Mouse (Mus musculus) stomach, embryonic 16.5 days (tissue): ENCODE results near the gene Cks2. TPM values are rescaled to one million over a fixed set of nuclear protein-coding genes. Genes with fewer than 3 reads are reported as not detected.
"Not testable (repeated sequence)": the region's sequence is repeated elsewhere in the genome, so short reads cannot be mapped to it uniquely, and the experiment has no call there.

ENCODE experiments used
- ATAC-seq: fragments of 200-750 bp; cut with Nextera tagmentation; 2 replicates; pipeline ENCODE4 v1.8.0; 2017; ENCODE audit warnings: moderate number of reproducible peaks, moderate TSS enrichment; ENCODE audit not compliant: insufficient read depth, low FRiP score
- H3K27ac ChIP-seq: fragments of 300-500 bp; sonication (generic); 2 replicates; pipeline ENCODE4 v1.5.1; 2014; ENCODE audit warnings: low read length
- H3K27me3 ChIP-seq: fragments of 300-500 bp; sonication (generic); 2 replicates; pipeline ENCODE4 v1.6.1; 2014; ENCODE audit warnings: low read length, control low read depth, mixed read lengths; ENCODE audit not compliant: control insufficient read depth, insufficient read depth
- H3K36me3 ChIP-seq: fragments of 300-500 bp; sonication (generic); 2 replicates; pipeline ENCODE4 v1.6.1; 2014; ENCODE audit warnings: low read length; ENCODE audit not compliant: control insufficient read depth, insufficient read depth
- H3K4me1 ChIP-seq: fragments of 300-500 bp; sonication (generic); 2 replicates; pipeline ENCODE4 v1.6.1; 2014; ENCODE audit warnings: low read length, control low read depth, mixed read lengths; ENCODE audit not compliant: control insufficient read depth, insufficient read depth
- H3K4me2 ChIP-seq: fragments of 300-500 bp; sonication (generic); 2 replicates; pipeline ENCODE4 v1.6.1; 2014; ENCODE audit warnings: low read depth, low read length, mixed read lengths
- H3K4me3 ChIP-seq: fragments of 300-500 bp; sonication (generic); replicated peaks from 2 replicates; pipeline ENCODE4 v1.5.1; 2014; ENCODE audit warnings: mild to moderate bottlenecking, low read length
- H3K9ac ChIP-seq: fragments of 300-500 bp; sonication (generic); 2 replicates; pipeline ENCODE4 v1.6.1; 2014; ENCODE audit warnings: low read length
- H3K9me3 ChIP-seq: fragments of 300-500 bp; sonication (generic); replicated peaks from 2 replicates; pipeline ENCODE4 v1.6.1; 2016; ENCODE audit warnings: low read length, control low read depth; ENCODE audit not compliant: control insufficient read depth
- WGBS: fragments of 180-500 bp; shearing (Covaris S2); extraction: QIAGEN DNeasy Blood & Tissue Kit; methylation state at CpG from one replicate; pipeline ENCODE4 v1.1.7; 2014; 5-methylcytosine and 5-hydroxymethylcytosine counted together
- polyA plus RNA-seq: library from polyadenylated mRNA; unstranded; fragments of >200 nt; fragmentation: Nextera tagmentation; extraction: Ambion mirVana; gene quantifications from 2 replicates; pipeline ENCODE4 v1.2.1, GENCODE M21; 2015

Cks2 gene
- polyA plus RNA-seq, 1 experiment from 2014 or later: 274 TPM

DNA sequence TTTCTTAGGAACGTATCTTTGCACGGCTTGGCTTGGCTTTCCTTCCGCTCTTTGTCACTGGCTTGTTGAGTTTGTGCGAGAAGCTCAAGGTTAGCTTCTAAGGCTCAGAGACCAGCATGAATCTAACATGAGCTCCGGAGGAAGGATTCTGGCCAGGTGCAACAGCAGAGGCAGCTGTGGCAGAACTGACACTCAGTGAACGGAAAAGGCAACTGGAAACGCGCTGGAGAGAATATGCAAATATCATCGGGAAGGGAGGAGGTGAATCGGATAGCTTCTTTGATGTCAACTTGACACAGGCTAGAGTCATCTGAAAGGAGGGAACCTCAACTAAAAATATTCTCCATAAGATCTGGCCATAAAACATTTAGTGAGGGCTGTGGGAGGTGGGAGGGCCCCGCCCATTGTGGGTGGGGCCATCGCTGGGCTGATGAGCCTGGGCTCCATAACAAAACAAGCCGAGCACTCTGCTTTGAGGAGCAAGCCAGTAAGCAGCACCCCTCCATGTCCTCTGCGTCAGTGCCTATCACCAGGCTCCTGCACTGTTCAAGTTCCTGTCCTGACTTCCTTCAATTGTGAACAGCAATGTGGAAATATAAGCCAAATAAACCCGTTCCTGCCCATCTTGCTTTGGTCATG, 13.6 kb upstream of the Cks2 start:
- no peak overlapping the region for H3K4me2 ChIP-seq
- H3K36me3 ChIP-seq: no peaks in the 10 kb centered on the region
- no peaks in the 10 kb centered on the region for H3K9me3 ChIP-seq
- ATAC-seq: no peak
- no peaks in the 10 kb centered on the region for H3K27me3 ChIP-seq
- no peak overlapping the region for H3K4me3 ChIP-seq
- H3K9ac ChIP-seq: no peak overlapping the region
- H3K4me1 ChIP-seq: no peaks in the 10 kb centered on the region
- 76% methylated on average over 15 of the region's 15 CpGs for whole genome bisulfite sequencing
- H3K27ac ChIP-seq: no peak overlapping the region

DNA sequence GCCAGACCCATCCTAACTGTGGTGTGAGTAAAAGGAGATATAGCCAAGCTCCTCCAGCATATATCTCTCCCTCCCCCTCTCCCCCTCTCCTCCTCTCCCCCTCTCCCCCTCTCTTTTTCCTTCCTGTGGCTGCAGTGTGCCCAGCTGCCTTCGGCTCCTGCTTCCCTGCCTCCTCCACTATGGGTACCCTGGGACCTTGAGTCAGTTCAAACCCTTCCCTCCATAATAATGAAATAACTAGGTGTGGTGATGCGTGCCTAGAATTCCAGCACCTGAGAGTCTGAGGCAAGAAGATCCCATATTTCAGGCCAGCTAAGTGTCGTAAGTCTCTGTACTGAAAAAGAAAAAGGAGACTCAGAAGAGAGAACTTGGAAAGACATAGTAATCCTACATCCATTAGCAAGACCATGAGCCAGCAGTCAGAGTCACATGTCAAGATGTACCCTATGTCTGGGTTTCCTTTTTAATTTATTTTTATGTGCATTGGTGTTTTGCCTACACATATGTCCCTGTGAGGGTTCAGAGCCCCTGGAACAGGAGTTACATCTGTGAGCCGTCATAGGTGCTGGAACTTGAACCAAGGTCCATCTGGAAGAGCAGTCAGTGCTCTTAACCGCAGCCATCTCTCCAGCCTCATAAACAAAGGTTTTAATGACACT, 12.3 kb upstream of the Cks2 start:
- H3K27me3 ChIP-seq: no peaks in the 10 kb centered on the region
- H3K4me1 ChIP-seq: no peaks in the 10 kb centered on the region
- H3K27ac ChIP-seq: no peak overlapping the region
- H3K9ac ChIP-seq: no peak overlapping the region
- WGBS: 78% methylated on average over 5 of the region's 5 CpGs
- no peak overlapping the region for H3K4me2 ChIP-seq
- H3K9me3 ChIP-seq: no peaks in the 10 kb centered on the region
- H3K36me3 ChIP-seq: no peaks in the 10 kb centered on the region
- no peak overlapping the region for H3K4me3 ChIP-seq
- ATAC-seq: no peak

DNA sequence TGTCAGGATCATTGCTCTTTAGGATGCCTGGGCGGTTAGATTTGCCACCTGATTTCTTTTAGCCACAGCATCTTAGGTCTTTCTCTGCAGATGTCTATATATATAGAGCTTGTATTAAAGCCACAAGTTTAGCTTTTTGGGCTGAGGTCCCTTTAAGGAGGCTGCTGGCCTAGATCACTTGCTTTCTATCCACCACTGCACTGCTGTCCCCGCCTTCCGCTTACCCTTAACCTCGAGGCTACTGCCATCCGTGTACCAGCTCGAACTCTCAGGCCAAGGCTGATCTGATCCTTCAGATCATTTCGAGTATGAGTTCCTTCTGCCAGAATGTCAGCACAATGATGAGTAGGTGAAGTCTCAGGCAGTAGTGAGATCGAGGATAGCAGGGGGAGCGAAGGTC, 9.6 kb upstream of the Cks2 start:
- H3K27me3 ChIP-seq, H3K4me2 ChIP-seq, H3K4me3 ChIP-seq, H3K36me3 ChIP-seq, H3K9ac ChIP-seq, H3K9me3 ChIP-seq, H3K27ac ChIP-seq, H3K4me1 ChIP-seq, ATAC-seq: not testable (repeated sequence)
- 48% methylated on average over 5 of the region's 9 CpGs for WGBS

DNA sequence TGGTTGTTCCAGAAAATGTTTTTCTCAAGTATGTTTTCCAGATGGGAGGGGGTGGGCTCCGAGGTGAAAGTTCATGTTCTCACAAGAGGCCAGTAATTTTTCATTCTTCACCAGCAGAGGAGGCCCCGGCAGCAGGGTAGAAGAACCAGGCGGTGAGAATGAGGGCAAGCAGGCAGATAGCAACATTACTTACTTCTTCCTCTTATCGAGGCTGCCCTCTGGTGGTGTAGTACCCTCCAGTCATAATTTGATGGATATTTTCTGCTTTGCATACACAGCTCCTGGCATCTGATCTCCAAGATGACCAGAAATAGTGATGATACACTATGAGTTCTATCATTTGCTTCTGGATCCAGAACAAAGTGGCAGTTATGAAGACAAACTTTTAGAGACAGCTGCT, 6.1 kb upstream of the Cks2 start:
- Histone ChIP-seq H3K4me3 (no peak overlapping the region), H3K27me3 (no peaks in the 10 kb centered on the region), H3K9me3 (no peaks in the 10 kb centered on the region), H3K4me1 (no peaks in the 10 kb centered on the region), H3K4me2 (no peak overlapping the region), H3K9ac (no peak overlapping the region), H3K27ac (no peak overlapping the region), H3K36me3 (no peaks in the 10 kb centered on the region)
- no peak for ATAC-seq
- 79% methylated on average over 4 of the region's 4 CpGs for WGBS

DNA sequence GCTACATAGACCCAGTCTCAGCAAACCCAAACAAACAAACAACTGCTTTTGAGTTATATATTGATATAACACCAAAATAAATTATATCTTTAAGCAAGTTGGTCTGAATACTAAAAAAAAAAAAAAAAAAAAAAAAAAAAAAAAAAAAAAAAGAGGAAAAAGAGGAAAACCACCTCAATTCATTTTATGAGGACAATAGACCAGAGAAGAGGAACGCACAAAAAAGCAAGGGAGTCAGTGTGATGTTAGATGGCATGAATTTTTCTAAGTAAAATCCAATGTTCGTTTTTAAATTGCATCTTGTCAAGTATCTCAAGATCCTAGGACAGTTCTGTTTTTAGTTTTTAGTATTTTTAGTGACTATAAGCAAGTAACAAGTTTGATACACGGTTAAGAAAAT, 3.6 kb upstream of the Cks2 start:
- H3K27ac ChIP-seq: no peak overlapping the region
- H3K9ac ChIP-seq: no peak overlapping the region
- no peak overlapping the region for H3K4me3 ChIP-seq
- H3K27me3 ChIP-seq: no peaks in the 10 kb centered on the region
- no peak overlapping the region for H3K4me2 ChIP-seq
- no peaks in the 10 kb centered on the region for H3K36me3 ChIP-seq
- no peak for ATAC-seq
- no peaks in the 10 kb centered on the region for H3K4me1 ChIP-seq
- 86% methylated on average over 3 of the region's 3 CpGs for WGBS
- no peaks in the 10 kb centered on the region for H3K9me3 ChIP-seq

DNA sequence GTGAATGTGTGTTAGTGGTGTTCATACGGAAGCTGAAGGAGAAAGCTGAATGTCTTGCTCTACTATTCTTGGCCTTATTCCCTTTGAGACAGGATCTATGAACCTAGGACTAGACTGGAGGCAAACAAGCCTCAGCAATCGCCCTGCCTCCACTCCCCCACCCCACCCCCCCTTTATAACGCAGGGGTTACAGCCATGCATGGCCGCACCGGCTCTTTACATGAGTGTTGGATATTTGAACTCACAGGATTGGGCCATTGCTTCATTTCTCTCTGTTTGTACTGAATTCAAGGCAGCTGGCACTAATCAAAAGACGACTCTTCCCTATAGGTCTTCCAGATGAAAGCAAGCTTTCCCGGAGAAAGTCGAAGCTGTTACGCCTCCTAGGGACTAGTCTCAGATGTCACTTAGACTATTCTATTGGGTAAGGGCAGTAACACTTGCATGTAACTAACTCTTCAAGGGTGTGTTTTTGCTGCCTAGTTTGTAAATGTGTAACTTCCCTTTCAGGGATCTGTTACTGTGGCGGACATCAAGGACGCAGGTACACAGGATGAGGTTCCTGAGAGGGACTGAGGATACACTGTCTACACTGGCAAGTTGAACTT, 2.8 kb upstream of the Cks2 start:
- 29% methylated on average over 11 of the region's 11 CpGs for WGBS
- Histone ChIP-seq H3K36me3 (no peaks in the 10 kb centered on the region), H3K27me3 (no peaks in the 10 kb centered on the region), H3K4me3 (no peak overlapping the region), H3K4me2 (no peak overlapping the region), H3K27ac (no peak overlapping the region), H3K4me1 (peaks cover 8% of the 10 kb centered on the region), H3K9ac (no peak overlapping the region), H3K9me3 (no peaks in the 10 kb centered on the region)
- ATAC-seq: no peak

DNA sequence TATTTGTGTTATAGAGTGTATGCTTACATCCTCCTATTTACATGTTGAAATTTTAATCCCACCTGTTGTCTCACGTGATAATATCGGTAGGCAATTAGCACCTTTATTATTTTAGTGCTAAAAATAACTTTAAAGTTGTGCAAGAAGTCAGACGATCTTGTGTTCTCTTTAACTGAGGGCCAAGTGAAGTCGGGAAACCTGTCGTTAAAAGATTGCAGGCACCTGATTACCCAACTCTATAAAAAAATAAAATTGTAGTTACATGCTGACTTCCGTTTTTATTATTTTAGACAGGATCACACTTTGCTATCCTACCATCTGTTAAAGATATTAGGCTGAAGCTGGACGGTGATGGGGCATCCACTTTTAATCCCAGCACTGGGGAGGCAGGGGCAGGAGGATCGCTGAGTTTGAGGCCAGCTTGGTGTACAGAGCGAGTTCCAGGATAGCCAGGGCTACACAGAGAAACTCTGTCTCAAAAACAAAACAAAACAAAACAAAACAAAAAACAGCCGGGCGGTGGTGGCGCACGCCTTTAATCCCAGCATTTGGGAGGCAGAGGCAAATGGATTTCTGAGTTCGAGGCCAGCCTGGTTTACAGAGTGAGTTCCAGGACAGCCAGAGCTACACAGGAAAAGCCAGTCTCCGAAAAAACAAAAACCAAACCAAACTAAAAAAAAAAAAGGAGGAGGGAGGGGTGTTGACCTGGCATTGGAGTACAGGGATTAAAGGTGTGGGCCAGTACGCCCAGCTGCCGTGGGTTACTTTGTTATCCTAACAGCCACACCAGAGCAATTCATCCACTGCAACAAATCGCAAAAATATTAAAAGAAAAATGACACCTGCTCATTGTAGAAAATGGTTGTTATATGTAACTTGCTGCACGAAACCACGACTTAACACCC, 856 bp upstream of the Cks2 start:
- ATAC-seq: no peak
- Histone ChIP-seq H3K27me3 (no peaks in the 10 kb centered on the region), H3K4me1 (peaks cover 18% of the 10 kb centered on the region), H3K36me3 (no peaks in the 10 kb centered on the region), H3K4me2 (peak overlapping the region; percentile 68), H3K27ac (peak overlapping the region; percentile 84), H3K4me3 (peak overlapping the region; percentile 81), H3K9me3 (no peaks in the 10 kb centered on the region), H3K9ac (peak overlapping the region; percentile 76)
- WGBS: 43% methylated on average over 20 of the region's 20 CpGs

DNA sequence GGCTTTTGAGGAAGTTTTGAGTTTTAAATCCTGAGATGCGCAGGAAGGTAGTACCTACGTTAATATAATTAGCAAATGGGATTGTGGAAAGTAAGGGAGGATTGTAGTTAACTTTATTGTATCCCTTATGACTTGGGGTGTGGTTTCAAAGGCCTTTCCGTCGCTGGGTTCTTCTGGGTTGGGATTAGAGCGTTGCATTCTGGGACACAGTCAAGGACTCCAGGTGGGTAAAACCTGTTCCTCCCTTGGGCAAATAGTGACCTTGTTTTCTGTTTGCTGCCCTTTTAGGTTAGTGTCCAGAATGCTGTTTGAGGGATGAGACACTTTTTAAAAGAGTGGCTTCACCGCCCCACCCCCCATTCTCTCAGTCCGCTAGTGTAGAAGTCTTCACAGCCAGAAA, 840 bp downstream of the Cks2 start:
- H3K4me3 ChIP-seq: peak overlapping the region; percentile 81
- no peaks in the 10 kb centered on the region for H3K9me3 ChIP-seq
- no peaks in the 10 kb centered on the region for H3K36me3 ChIP-seq
- H3K27ac ChIP-seq: peak overlapping the region; percentile 82
- peak overlapping the region; percentile 82 for H3K9ac ChIP-seq
- peaks cover 18% of the 10 kb centered on the region for H3K4me1 ChIP-seq
- peak overlapping the region; percentile 63 for H3K4me2 ChIP-seq
- WGBS: under 1% methylated on average over 7 of the region's 7 CpGs
- H3K27me3 ChIP-seq: no peaks in the 10 kb centered on the region
- no peak for ATAC-seq
